Mouse (Mus musculus) forebrain, embryonic 12.5 days (tissue): ENCODE data around the gene Bzw2. TPM values are rescaled to one million over a fixed set of nuclear protein-coding genes. Genes with fewer than 3 reads are reported as not detected.
"Not testable (repeated sequence)": the region's sequence is repeated elsewhere in the genome, so short reads cannot be mapped to it uniquely, and the experiment has no call there.

Experiments used
- ATAC-seq: fragments of 200-750 bp; cut with Nextera tagmentation; 2 replicates; pipeline ENCODE4 v1.8.0; 2017; ENCODE audit warnings: moderate TSS enrichment; ENCODE audit not compliant: low FRiP score
- H3K27ac ChIP-seq: fragments of 300-500 bp; sonication (generic); 2 replicates; pipeline ENCODE4 v1.5.1; 2016; ENCODE audit warnings: mild to moderate bottlenecking
- H3K27me3 ChIP-seq: fragments of 300-500 bp; sonication (generic); 2 replicates; pipeline ENCODE4 v1.6.1; 2016; ENCODE audit warnings: mild to moderate bottlenecking
- H3K36me3 ChIP-seq: fragments of 300-500 bp; sonication (generic); replicated peaks from 2 replicates; pipeline ENCODE4 v1.6.1; 2016; ENCODE audit warnings: mild to moderate bottlenecking
- H3K4me1 ChIP-seq: fragments of 300-500 bp; sonication (generic); 2 replicates; pipeline ENCODE4 v1.6.1; 2016
- H3K4me2 ChIP-seq: fragments of 300-500 bp; sonication (generic); 2 replicates; pipeline ENCODE4 v1.6.1; 2016; ENCODE audit warnings: mild to moderate bottlenecking, moderate library complexity
- H3K4me3 ChIP-seq: fragments of 300-500 bp; sonication (generic); replicated peaks from 2 replicates; pipeline ENCODE4 v1.5.1; 2016; ENCODE audit warnings: mild to moderate bottlenecking
- H3K9ac ChIP-seq: fragments of 300-500 bp; sonication (generic); 2 replicates; pipeline ENCODE4 v1.6.1; 2016; ENCODE audit warnings: mild to moderate bottlenecking
- H3K9me3 ChIP-seq: fragments of 300-500 bp; sonication (generic); 2 replicates; pipeline ENCODE4 v1.6.1; 2016
- WGBS: fragments of 180-500 bp; shearing (Covaris S2); methylation state at CpG from one replicate; pipeline ENCODE4 v1.1.7; 2016; 5-methylcytosine and 5-hydroxymethylcytosine counted together
- polyA plus RNA-seq: library from polyadenylated mRNA; unstranded; fragments of >200 nt; fragmentation: Nextera tagmentation; extraction: Ambion mirVana; gene quantifications from 2 replicates; pipeline ENCODE4 v1.2.1, GENCODE M21; 2016

The Bzw2 gene
- polyA plus RNA-seq, result 309 and 332 TPM in 2 replicates

- peak; percentile 5; the same call in 1 of the 2 replicates for ATAC-seq
- H3K4me2 ChIP-seq, result peak within 1 kb of the TSS; percentile 78
- H3K4me1 ChIP-seq, result peaks cover 26% of the 10 kb centered on the region
- peak within 1 kb of the TSS; percentile 77 for H3K9ac ChIP-seq
- H3K27me3 ChIP-seq, result no peaks in the 10 kb centered on the region
- peak within 1 kb of the TSS; percentile 82 for H3K27ac ChIP-seq
- no peaks in the 10 kb centered on the region for H3K9me3 ChIP-seq
- no peaks in the 10 kb centered on the region for H3K36me3 ChIP-seq
- peak within 1 kb of the TSS; percentile 70 for H3K4me3 ChIP-seq
- WGBS, result 3% methylated on average over 26 of the region's 26 CpGs
Observed at GRCm38 (mm10) chr12:36157638-36158308, at the start of gene Bzw2. Bzw2 (minus strand) TSS chr12:36158080.

DNA sequence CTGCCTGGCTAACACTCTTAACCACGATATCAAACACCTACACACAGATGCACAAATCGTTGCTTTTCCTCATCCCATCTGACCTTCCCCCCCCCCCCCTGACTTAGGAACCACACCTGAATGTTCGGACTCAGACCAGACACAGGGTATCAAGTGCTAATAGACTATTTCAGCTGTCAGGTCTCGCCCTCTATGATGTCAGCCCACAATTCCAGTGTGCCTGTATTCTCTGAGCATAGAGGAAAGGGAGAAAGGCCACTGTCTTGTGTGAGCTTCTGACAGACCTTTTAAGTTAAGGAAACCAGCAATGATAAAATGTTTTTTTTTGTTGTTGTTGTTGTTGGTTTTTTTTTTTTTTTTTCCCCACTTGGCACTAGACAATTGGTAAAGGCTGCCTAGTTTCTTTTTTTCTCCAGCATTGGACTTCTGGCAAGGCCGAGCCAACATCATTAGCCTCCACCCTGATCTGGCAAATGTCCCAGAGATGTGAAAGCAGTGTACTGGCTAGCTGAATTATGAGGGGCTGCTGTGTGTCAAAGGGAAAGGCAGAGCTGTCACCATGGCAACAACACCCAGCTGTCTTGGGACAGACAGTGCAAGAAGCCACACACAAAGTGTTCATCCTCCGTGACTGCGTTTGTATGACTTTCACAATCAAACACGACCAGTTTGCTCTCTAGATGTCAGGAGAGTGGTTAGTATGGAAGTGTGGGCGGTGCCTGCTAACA lies 49.4 kb upstream of the Bzw2 start:
- peak; percentile 91 for ATAC-seq
- no peaks in the 10 kb centered on the region for H3K9me3 ChIP-seq
- H3K4me2 ChIP-seq, result 0 out of 2 replicates have a peak overlapping the region, but pooled peaks have one; percentile 21
- H3K4me3 ChIP-seq, result no peak overlapping the region
- H3K27me3 ChIP-seq, result no peaks in the 10 kb centered on the region
- no peak overlapping the region for H3K27ac ChIP-seq
- no peaks in the 10 kb centered on the region for H3K36me3 ChIP-seq
- H3K9ac ChIP-seq, result no peak overlapping the region
- H3K4me1 ChIP-seq, result peaks cover 11% of the 10 kb centered on the region
- 58% methylated on average over 9 of the region's 9 CpGs for WGBS

GRCm38 (mm10) chr12:36205579-36206119 lies 47.8 kb upstream of the Bzw2 start:
- not testable (repeated sequence) for H3K4me3 ChIP-seq, H3K27me3 ChIP-seq, H3K9me3 ChIP-seq, H3K27ac ChIP-seq, H3K4me2 ChIP-seq, H3K36me3 ChIP-seq, H3K9ac ChIP-seq
- H3K4me1 ChIP-seq, result peaks cover 11% of the 10 kb centered on the region
- 0 out of 2 replicates have a peak, but pooled peaks have one; percentile 21 for ATAC-seq
- WGBS, result 62% methylated on average over 5 of the region's 5 CpGs

GRCm38 (mm10) chr12:36194976-36195375 lies 37.1 kb upstream of the Bzw2 start:
- no peak for ATAC-seq
- H3K4me1 ChIP-seq, result no peaks in the 10 kb centered on the region
- H3K27ac ChIP-seq, result no peak overlapping the region
- WGBS, result 95% methylated on average over 7 of the region's 7 CpGs
- no peaks in the 10 kb centered on the region for H3K27me3 ChIP-seq
- H3K4me2 ChIP-seq, result no peak overlapping the region
- peaks cover 15% of the 10 kb centered on the region for H3K9me3 ChIP-seq
- H3K4me3 ChIP-seq, result no peak overlapping the region
- H3K36me3 ChIP-seq, result peaks cover 56% of the 10 kb centered on the region
- no peak overlapping the region for H3K9ac ChIP-seq

GRCm38 (mm10) chr12:36190343-36190742 lies 32.5 kb upstream of the Bzw2 start:
- Histone ChIP-seq H3K9me3 (no peaks in the 10 kb centered on the region), H3K27me3 (no peaks in the 10 kb centered on the region), H3K4me2 (no peak overlapping the region), H3K4me3 (no peak overlapping the region), H3K4me1 (no peaks in the 10 kb centered on the region), H3K9ac (no peak overlapping the region), H3K36me3 (peaks cover 58% of the 10 kb centered on the region), H3K27ac (no peak overlapping the region)
- no peak for ATAC-seq
- 83% methylated on average over 5 of the region's 5 CpGs for WGBS

DNA sequence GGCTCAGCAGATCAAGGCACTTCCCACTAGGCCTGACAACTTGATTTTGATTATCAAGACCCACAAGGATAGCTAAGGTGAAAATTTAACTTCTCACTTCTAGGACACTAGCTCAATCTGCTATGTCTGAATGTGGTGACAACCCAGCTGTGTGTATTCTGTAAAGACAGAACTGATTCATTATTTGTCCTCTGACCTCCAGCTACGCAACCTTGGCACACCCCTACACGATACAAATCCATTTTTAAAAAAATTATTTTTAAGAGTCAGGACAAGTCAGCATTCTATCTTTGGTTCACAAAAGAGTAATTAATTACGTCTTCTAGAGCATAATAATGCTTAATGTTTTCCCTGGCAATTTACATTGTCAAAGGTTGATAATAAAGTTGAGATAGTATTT lies 31.7 kb upstream of the Bzw2 start:
- Histone ChIP-seq H3K4me3 (no peak overlapping the region), H3K4me1 (no peaks in the 10 kb centered on the region), H3K4me2 (no peak overlapping the region), H3K36me3 (peaks cover 52% of the 10 kb centered on the region), H3K9me3 (no peaks in the 10 kb centered on the region), H3K9ac (no peak overlapping the region), H3K27me3 (no peaks in the 10 kb centered on the region), H3K27ac (no peak overlapping the region)
- ATAC-seq, result no peak
- 96% methylated on average over 3 of the region's 3 CpGs for WGBS

DNA sequence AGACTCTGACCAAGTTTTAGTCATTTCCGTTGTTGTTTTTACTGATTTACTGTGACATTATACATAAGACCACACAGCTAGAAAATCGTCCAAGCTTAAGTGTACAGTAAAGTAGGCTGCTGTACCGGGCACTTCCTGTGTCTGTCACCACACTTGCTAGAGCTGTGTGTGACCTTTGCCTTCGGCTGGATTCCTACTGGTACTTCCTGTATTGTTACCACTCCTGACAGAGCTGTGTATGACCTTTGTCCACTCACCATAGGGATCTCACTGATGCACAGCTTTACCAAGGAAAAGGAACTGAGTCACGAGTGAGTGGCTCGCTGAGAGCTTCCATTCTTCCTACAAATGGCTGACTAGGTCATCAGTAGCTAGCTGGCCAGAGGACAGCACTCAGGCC lies 29.2 kb upstream of the Bzw2 start:
- ATAC-seq, result no peak
- WGBS, result 88% methylated on average over 6 of the region's 6 CpGs
- Histone ChIP-seq H3K27ac (no peak overlapping the region), H3K4me2 (no peak overlapping the region), H3K36me3 (peaks cover 63% of the 10 kb centered on the region), H3K27me3 (no peaks in the 10 kb centered on the region), H3K4me1 (no peaks in the 10 kb centered on the region), H3K9me3 (no peaks in the 10 kb centered on the region), H3K4me3 (no peak overlapping the region), H3K9ac (no peak overlapping the region)

DNA sequence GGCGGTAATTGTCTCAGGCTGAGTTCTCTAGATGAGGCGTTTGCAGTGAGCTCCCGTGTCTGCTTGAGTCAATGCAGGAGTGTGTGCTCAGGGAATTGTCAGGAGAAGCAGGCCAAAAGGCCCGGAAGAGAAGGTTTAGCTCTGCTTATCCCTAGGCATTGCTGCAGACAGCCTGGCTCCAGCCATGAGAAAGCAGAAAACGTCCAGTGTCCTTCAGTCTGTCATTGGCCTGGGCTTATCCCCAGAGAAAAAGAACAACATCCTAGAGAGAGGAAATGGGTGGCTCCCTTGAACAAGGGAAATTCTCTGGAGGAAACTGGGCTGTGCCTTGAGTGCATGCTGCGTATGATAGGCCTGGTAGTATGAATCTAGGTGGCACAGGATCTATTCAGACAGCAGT lies 24.7 kb upstream of the Bzw2 start:
- Histone ChIP-seq H3K4me1 (no peaks in the 10 kb centered on the region), H3K27me3 (no peaks in the 10 kb centered on the region)

GRCm38 (mm10) chr12:36177227-36177626 lies 19.3 kb upstream of the Bzw2 start:
- peaks cover 56% of the 10 kb centered on the region for H3K36me3 ChIP-seq
- no peaks in the 10 kb centered on the region for H3K27me3 ChIP-seq
- no peaks in the 10 kb centered on the region for H3K4me1 ChIP-seq
- H3K9me3 ChIP-seq, result no peaks in the 10 kb centered on the region
- H3K4me2 ChIP-seq, result no peak overlapping the region
- no peak overlapping the region for H3K27ac ChIP-seq
- ATAC-seq, result no peak
- WGBS, result 89% methylated on average over 5 of the region's 5 CpGs
- no peak overlapping the region for H3K4me3 ChIP-seq
- H3K9ac ChIP-seq, result no peak overlapping the region

More for the DNA sequence above, 24.7 kb upstream of the Bzw2 start:
- no peak overlapping the region for H3K4me2 ChIP-seq
- peaks cover 49% of the 10 kb centered on the region for H3K36me3 ChIP-seq
- H3K9ac ChIP-seq, result no peak overlapping the region
- no peak overlapping the region for H3K4me3 ChIP-seq
- H3K9me3 ChIP-seq, result no peaks in the 10 kb centered on the region
- no peak overlapping the region for H3K27ac ChIP-seq
- no peak for ATAC-seq
- 92% methylated on average over 6 of the region's 6 CpGs for WGBS

DNA sequence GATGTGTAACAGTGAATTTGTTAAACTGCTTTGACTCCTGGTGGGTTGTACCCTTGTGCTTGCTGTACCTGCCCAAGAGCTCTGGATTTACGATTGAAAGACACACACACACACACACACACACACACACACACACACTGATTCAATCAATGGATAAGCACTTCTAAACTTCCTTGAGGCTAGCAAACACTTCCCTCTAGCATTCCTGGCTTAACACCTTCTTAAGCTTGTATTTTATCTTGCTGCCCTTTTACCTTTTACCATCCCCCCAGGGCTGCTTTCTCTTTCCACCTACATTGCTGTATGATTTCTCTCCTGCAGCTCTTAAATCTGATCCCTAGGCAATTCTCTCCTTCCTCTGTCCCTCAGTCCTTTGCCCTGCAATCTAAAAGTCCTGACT lies 7.4 kb upstream of the Bzw2 start:
- Histone ChIP-seq H3K36me3 (peaks cover 3% of the 10 kb centered on the region; the same call in 1 of the 2 replicates), H3K4me3 (no peak overlapping the region), H3K9ac (no peak overlapping the region), H3K27ac (no peak overlapping the region), H3K4me2 (no peak overlapping the region), H3K9me3 (no peaks in the 10 kb centered on the region), H3K27me3 (no peaks in the 10 kb centered on the region), H3K4me1 (no peaks in the 10 kb centered on the region)
- 67% methylated on average over 1 of the region's 1 CpGs for WGBS
- ATAC-seq, result no peak

- Histone ChIP-seq H3K36me3 (0 out of 2 replicates have a peak, but pooled peaks cover 3% of the 10 kb centered on the region), H3K4me2 (no peak overlapping the region), H3K9me3 (no peaks in the 10 kb centered on the region), H3K27me3 (no peaks in the 10 kb centered on the region), H3K4me3 (no peak overlapping the region), H3K4me1 (no peaks in the 10 kb centered on the region), H3K9ac (no peak overlapping the region), H3K27ac (no peak overlapping the region)
- no peak for ATAC-seq
- WGBS, result 90% methylated on average over 7 of the region's 7 CpGs
Observed at GRCm38 (mm10) chr12:36164126-36164791, 6.4 kb upstream of the Bzw2 start.

GRCm38 (mm10) chr12:36157304-36157637 lies 609 bp downstream of the Bzw2 start:
- WGBS, result 0% methylated on average over 14 of the region's 14 CpGs

More at GRCm38 (mm10) chr12:36157304-36157637, 609 bp downstream of the Bzw2 start:
- Histone ChIP-seq H3K4me1 (peaks cover 26% of the 10 kb centered on the region), H3K9me3 (no peaks in the 10 kb centered on the region), H3K27ac (peak overlapping the region; percentile 82), H3K27me3 (no peaks in the 10 kb centered on the region), H3K36me3 (no peaks in the 10 kb centered on the region), H3K4me2 (peak overlapping the region; percentile 78), H3K9ac (peak overlapping the region; percentile 77), H3K4me3 (peak overlapping the region; percentile 70)
- peak; percentile 39 for ATAC-seq
